Mouse (Mus musculus): Measurements from ENCODE around the gene Las1l.

Las1l gene

DNA sequence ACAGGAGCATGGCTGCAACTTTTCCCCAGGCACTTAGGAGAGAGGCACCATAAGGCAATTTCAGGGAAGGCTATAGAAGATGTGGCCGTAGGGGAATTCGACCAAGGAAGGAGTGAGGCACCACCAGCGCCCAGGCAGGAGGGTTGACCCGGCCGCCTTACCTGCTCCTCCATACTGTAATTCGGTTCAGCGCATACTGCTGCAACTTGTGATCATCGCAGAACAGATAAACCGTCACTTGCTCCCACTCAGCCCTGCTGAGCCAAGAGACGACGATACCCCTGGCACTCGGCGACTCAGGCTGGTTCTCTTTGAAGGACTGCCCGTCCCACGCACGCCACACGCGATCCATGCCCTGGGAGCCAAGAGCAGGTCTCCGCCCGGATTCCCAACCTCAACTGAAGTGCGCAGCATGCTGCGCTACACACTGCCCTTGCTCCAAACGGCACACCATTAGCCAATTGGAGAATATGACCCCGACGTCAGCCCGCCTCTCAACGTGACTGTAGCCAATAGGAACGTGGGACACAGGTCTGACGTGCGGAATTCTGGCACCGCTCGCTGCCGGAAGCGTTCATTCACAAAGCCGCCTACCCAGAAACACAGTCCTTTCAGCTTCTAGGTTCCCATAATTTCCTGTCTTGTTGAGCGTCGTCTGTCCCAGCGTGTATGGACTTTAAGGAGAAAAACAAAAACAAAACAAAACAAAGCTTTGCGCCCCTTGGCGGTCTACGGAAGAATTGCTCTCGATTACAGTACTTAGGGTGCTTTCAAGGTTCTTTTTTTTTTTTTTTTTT, at the start of gene Las1l:
TSS of gene Las1l (minus strand) at position 466 of the 797 bp plus-strand sequence.
- peak; percentile 75 for DNase-seq

DNA sequence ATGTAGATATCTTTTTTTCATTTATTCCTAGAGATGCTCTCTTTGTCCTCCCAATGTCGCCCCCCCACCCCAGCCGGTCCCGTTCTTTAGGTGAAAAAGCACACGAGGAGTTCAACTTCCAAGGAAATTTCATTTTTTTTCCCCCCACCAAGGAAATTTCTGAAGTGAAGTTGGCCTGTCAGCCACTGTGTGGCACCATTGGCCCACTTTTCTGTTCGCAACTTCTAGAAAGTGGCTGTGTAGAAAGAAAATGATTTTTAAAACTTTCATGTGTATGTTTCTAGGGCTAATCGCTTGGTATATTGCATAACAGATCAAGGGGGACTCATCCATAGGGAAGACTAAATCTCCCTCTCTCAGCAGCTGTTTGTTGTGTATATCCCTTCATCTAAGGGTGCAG, 49.6 kb upstream of the Las1l start:
- DNase-seq, result no peak

DNA sequence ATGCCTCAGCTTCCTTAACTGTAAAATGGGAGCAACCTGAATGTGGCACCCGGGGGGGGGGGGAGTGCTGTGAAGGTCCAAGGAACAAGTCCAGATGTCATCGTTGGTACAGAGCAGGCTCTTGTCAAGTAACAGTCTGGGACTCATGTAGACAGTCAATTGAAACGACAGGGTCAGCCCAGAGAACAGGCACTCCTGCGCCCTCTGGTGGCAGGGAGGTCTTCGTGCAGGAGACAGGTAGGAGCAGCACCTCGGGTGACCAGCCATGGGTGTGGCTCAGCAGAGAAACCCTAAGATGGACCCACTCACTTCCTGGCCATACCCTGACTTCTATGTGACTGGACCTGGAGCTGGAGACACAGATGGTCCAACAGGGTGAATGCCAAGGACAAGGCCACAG, 42.8 kb upstream of the Las1l start:
- peak; percentile 12 to 25 for DNase-seq

DNA sequence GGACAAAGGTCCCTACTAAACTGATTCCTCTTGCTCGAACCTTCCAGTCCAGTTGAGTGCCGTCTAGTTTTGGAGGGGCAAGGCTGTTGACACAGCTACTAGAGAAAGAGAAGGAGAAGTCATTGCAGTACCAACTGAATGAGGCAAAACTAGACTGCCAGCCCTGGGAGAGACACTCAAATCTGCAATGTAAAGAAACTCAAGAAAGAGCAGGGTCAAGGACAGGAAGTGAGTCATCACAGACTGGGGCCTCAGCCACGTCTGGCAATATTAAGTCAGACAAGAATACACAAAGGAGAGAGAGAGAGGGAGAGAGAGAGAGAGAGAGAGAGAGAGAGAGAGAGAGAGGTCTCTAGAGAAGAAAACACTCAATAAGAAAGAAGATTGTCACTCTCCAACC, 36.4 kb upstream of the Las1l start:
- DNase-seq, result no peak

DNA sequence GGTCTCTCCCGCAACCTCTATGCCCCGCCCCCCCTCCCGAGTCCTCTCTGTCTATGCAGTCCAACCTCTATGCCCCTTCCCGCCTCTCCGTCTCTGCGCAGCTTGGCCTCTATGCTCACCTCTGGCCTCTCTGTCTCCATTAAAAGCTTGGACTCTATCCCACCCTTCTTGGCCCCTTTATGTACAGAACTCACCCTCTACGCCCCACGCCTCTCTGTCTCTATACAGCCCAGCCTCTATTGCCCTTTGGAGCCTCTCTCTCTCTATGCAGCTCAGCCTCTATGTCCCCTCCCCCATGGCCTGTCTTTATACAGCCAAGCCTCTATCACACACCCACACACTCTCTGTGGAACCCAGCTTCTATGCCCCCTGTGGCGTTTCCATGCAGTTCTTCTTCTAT, 13.2 kb upstream of the Las1l start:
- no peak for DNase-seq

DNA sequence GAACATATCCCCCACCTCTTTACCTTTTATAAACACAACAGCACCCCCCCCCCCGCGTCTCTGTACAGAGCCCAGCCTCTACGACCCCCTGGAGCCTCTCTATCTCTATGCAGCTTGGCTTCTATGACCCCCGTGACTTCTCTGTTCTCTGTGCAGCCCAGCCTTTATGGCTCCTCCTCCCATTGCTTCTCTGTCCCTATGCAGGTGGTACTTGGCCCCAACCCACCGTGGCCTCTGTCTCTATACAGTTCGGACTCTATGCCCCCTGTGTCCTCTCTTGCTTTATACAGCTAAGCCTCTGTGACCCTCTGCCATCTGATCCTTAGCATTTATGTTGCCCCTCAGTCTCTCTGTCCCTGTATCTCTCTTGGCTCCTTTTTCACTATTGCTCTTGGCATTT, 12.4 kb upstream of the Las1l start:
- no peak for DNase-seq

DNA sequence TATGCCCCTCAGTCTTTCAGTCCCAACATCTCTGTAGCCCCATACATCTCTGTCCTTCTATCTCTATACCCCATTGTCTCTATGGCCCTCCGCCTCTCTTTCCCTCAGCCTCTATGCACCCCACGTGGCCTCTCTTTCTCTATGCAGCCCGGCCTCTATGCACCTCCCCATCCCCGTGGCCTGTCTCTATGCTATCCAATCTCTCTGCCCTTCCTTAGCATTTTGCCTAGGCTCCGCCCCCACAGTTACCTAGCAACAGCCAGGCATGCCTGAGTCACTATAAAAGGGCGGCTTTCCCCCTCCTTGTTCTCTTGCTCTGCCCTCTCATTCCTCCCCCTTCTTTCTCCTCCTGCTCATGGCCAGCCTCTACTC, 11.8 kb upstream of the Las1l start:
- peak; percentile 63 to 64 for DNase-seq

DNA sequence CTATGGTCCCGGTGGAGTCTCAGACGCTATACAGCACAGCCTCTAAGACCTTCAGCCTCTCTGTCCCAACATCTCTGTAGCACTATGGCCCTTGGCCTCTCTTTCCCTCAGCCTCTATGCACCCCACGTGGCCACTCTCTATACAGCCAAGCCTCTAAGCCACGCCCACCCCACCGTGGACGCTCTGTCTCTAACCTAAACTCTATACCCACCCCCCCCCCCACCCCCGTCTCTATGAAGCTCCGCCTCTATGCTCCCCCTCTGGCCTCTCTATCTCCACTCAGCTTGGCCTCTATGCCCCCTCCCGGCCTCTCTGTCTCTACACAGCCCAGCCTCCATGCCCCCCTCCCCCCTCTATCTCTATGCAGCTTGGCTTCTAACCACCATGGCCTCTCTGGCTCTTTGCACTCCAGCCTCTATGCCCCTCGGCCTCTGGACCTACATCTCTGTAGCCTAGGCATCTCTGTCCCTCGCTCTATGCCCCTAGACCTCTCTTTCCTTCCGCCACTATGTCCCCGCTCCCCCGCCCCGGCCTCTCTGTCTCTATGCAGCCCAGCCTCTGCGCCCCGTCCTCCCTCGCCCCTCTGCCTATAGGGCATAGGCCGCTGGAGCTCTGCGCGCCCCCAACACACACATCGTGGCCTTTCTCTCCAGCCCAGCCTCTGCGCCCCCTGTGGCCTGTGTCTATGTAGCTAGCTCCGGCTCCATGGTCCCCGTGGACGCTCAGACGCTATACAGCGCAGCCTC, 11.3 kb upstream of the Las1l start:
- peak; percentile 53 to 55 for DNase-seq

DNA sequence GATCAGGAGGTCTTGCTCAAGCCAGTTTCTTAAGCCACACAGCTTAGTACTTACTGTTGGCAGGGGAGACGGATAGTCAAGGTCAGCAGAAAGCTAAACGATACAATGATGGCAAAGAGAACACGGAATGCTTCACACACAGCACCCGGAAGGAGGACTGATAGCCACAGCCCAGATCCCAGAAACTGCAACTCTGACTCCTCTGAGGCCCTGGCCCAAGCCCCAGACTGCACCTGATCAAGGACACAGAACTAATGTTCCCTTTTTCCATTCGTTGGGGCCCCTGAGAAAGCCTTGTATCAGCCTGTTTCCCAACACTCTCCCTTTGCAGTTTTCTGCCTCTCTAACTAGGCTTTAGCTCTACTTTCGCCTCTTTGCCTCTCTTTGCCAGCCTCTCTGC, 8.3 kb upstream of the Las1l start:
- DNase-seq, result no peak

DNA sequence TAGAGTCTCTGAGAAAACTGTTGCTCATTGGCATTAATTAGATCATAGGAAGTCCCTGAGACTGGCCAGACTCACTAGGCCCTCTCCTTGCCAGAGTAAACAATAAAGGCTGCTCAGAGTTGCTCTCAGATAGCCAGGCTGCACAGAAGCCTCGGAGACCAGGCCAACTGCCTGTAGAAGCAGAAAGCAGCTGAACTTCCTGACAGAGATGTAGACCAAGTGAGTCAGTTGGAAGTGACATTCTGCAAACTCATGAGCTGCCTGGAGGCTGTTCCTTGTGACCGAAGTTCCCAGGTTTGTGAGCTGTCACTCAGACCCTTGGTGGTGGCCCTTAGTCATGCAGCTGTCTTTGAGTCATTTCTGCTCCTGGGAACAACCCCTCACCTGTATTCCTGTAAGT, 6.6 kb upstream of the Las1l start:
- DNase-seq, result no peak

DNA sequence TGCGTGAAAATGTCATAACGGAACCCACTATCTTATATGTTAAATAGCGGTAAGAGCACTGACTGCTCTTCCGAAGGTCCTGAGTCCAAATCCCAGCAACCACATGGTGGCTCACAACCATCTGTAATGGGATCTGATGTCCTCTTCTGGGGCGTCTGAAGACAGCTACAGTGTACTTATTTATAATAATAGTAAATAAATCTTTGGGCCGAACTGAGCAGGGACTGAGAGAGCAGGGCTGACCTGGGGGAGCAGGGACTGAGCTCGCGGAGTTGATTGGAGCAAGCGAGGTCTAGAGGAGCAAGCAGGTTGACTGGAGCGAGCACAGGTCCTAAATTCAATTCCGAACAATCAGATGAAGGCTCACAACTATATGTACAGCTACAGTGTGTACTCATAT, 699 bp upstream of the Las1l start:
- DNase-seq, result peak in 1 of 2 experiments; percentile 7

DNA sequence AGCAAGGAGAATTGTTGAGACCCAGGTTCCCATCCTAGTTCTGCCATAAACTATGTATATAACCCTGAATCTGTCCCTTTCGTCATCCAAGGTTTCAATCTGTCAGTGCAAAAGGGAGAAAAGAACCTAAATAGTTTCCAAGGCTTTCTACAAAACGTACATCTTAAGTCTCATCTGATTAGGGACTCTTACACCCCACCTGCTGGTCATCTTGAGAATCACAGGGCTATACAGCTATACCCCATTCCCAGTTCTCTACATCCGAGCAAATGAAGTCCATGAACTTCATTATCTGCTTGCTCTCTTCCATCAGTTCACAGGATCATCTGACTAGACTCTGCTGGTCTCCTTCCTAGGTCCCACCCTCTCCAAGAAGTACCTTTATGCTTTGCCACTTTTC, 6.0 kb downstream of the Las1l start:
- peak in 1 of 2 experiments; percentile 8 for DNase-seq

DNA sequence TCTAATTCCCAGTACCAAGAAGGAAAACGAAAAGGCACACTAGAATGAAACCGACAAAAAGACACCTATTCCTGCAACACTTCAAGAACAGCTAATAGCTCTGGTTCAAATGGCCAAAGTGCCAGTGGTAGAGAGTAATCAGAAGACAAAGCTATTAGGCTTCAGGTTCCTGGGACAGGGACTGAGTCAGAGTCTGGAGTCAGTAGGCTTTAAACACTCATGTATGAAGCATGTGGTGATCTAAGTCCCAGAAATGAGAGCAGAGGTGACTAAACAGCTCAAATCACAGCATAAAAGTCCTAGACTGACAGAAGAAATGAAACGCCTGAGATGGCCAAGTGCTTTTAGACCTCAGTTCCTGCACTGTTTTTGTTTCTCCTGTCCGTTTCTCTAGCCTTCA, 8.6 kb downstream of the Las1l start:
- no peak for DNase-seq

DNA sequence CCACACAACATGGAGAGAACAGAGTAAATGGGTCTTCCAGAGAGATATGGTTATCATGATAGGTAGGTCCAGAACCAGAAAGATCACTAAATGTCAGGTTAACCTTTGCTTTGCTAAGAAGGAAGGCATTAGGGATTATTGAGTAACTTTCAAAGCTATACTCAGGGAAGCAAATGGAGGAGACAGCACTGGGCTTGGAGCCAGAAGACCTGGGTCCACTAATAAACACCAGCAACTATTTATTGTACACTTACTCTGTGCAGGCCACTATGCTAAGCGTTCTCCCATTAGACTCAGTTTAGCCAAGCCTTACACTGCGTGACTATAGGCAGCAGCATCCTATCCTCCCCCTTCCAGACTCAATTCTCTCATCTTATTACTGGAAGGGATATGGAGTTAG, 11.3 kb downstream of the Las1l start:
- no peak for DNase-seq

DNA sequence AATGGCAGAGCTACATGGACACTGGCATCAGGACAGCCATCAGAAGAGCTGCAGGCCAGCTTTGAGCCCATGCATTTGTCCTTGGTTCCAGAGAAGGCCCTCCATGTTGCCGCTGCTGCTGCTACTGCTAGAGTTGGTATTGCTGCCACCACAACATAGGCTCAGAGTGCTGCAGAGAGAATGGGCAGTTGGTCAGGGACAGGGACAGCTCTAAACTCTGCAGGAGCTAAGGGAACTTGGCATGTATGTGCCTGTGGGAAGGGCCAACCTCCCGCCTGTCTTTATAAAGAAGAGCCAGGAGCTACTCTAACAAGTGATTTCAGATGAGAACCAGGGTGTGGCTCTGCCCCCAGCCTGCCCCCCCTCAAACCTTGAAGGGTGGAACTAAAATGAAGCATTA, 21.3 kb downstream of the Las1l start:
- DNase-seq, result no peak

DNA sequence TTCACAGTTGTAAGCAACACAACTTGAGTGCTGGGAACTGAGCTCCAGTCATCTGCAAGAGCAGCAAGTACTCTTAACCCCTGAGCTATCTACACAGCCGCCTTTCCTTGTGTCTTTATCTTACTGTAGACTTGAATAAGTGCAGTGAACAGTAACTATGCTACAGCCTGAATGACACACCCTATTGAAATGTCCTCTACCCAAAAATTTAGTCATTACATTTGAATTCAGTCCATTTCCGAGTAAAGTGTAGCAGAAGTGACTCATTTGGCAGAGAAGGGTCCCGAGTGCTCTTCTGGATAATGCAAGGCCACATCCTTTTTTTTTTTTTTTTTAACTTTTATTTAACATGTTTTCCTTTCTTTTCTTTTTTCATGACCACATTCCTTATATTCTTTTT, 54.0 kb downstream of the Las1l start:
- no peak for DNase-seq

Data from spleen, adult 18-20 months (tissue).